Mouse (Mus musculus) G1E (cell line): ENCODE data around the gene Rufy4.

Experiments
- CTCF ChIP-seq: IDR thresholded peaks from 2 replicates; pipeline ENCODE4 v1.5.1; 2012; ENCODE audit warnings: low read depth, low read length, inconsistent platforms, mixed read lengths
- GATA1 ChIP-seq: IDR thresholded peaks from 2 replicates; pipeline ENCODE4 v1.6.1; 2012; ENCODE audit warnings: borderline replicate concordance, low read length, inconsistent platforms, mixed read lengths
- GATA2 ChIP-seq: IDR thresholded peaks from 2 replicates; pipeline ENCODE4 v1.6.1; 2012; ENCODE audit warnings: low read depth, low read length, inconsistent platforms, borderline replicate concordance

DNA sequence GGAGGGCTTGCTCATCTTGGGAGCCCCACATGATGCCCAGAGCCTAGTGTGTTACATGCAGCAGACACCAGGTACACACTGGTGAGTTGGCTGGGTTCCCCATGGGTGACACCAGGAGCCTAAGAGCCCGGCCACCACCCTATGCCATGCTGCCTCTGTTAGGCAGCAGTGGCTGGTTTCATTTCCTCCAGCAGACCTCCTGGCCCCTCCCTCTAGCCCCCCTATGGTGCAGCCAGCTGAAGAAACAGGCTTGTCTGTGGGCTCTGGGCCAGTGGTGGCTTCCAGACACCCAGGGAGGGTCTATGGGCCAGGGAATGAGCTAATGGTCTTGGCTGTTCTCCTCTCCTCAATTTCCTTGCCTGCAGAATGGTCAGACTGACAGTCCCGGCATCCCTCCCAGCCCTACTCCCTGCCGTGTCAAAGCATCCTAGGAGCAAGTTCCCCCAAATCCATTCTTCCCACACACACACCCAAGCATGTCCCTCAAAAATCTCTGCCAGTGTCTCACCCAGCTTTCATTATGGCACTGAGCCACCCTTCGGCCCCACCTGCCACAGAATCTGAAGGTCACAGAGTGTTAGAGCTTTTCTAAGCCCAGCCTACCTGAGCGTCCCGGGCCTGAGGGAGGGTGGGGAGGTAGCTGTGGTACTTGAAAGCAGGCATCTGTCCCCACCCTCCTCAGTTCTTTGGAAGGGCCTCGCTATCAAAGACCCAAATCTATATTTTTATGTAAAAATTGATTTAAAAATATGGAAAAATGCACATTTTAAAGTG is 30.7 kb upstream of the Rufy4 start:
- TF ChIP-seq CTCF, result no peak
- TF ChIP-seq GATA1, result no peak
- no peak for TF ChIP-seq GATA2
